Mouse (Mus musculus): ENCODE results near the gene Trim29. TPM values are rescaled to one million over a fixed set of nuclear protein-coding genes. Genes with fewer than 3 reads are reported as not detected.

The Trim29 gene
- total RNA-seq, 2 experiments from 2014 or later = not detected

- no peak for ATAC-seq (replicated peaks; ENCODE audit: low FRiP score, poor library complexity, severe bottlenecking)
Observed at GRCm38 (mm10) chr9:43357011-43357410, 46.4 kb downstream of the Trim29 start.

GRCm38 (mm10) chr9:43358591-43359323 is 48.1 kb downstream of the Trim29 start:
- no peak for ATAC-seq (replicated peaks; ENCODE audit: low FRiP score, poor library complexity, severe bottlenecking)

- no peak for ATAC-seq (replicated peaks; ENCODE audit: low FRiP score, poor library complexity, severe bottlenecking)
Observed at GRCm38 (mm10) chr9:43368781-43369180, 58.1 kb downstream of the Trim29 start.

- no peak for ATAC-seq (replicated peaks; ENCODE audit: low FRiP score, poor library complexity, severe bottlenecking)
Observed at GRCm38 (mm10) chr9:43383871-43384270, 73.2 kb downstream of the Trim29 start.

GRCm38 (mm10) chr9:43384400-43384799 is 73.8 kb downstream of the Trim29 start:
- no peak for ATAC-seq (replicated peaks; ENCODE audit: low FRiP score, poor library complexity, severe bottlenecking)

Other genes with a start within 250 kb of the Trim29 start
- 139 and 161 TPM in 2 replicates for gene Arhgef12, start 203.6 kb upstream of the Trim29 start, total RNA-seq (2015; ENCODE audit: low replicate concordance)
- 204 and 206 TPM in 2 replicates for gene Arhgef12, start 203.6 kb upstream of the Trim29 start, total RNA-seq (2017; ENCODE audit: low replicate concordance)
- 12.2 TPM in 1 of 2 replicates, not detected in the other for gene Tmem136, start 194.3 kb upstream of the Trim29 start, total RNA-seq (2015; ENCODE audit: low replicate concordance)
- 0.77 TPM in 1 of 2 replicates, not detected in the other for gene Tmem136, start 194.3 kb upstream of the Trim29 start, total RNA-seq (2017; ENCODE audit: low replicate concordance)
- not detected in 2 replicates for gene Pou2f3, start 100.5 kb upstream of the Trim29 start, total RNA-seq (2015; ENCODE audit: low replicate concordance)
- not detected in 2 replicates for gene Pou2f3, start 100.5 kb upstream of the Trim29 start, total RNA-seq (2017; ENCODE audit: low replicate concordance)
- gene Oaf, start 70.9 kb upstream of the Trim29 start, total RNA-seq (2015; ENCODE audit: low replicate concordance) = 8.3 and 38.6 TPM in 2 replicates
- gene Oaf, start 70.9 kb upstream of the Trim29 start, total RNA-seq (2017; ENCODE audit: low replicate concordance) = 5.1 and 14.5 TPM in 2 replicates

Data from erythroid progenitor cell, adult 5-6 weeks (primary cell).